Mouse (Mus musculus) embryonic facial prominence, embryonic 10.5 days (tissue): ENCODE data around the gene Pld4. TPM values are rescaled to one million over a fixed set of nuclear protein-coding genes. Genes with fewer than 3 reads are reported as not detected.

ENCODE experiments used
- DNase-seq: peaks from one replicate; pipeline ENCODE4 v3.0.0-alpha.2; 2017; ENCODE audit warnings: low spot score
- H3K27ac ChIP-seq: fragments of 300-500 bp; sonication (generic); replicated peaks from 2 replicates; pipeline ENCODE4 v1.5.1; 2016; ENCODE audit warnings: mild to moderate bottlenecking
- H3K27me3 ChIP-seq: fragments of 300-500 bp; sonication (generic); replicated peaks from 2 replicates; pipeline ENCODE4 v1.6.1; 2016; ENCODE audit warnings: low read depth, mild to moderate bottlenecking; ENCODE audit not compliant: poor library complexity, severe bottlenecking
- H3K36me3 ChIP-seq: fragments of 300-500 bp; sonication (generic); replicated peaks from 2 replicates; pipeline ENCODE4 v1.6.1; 2016; ENCODE audit warnings: mild to moderate bottlenecking, moderate library complexity
- H3K4me1 ChIP-seq: fragments of 300-500 bp; sonication (generic); 2 replicates; pipeline ENCODE4 v1.6.1; 2016
- H3K4me3 ChIP-seq: fragments of 300-500 bp; sonication (generic); 2 replicates; pipeline ENCODE4 v1.5.1; 2016; ENCODE audit warnings: mild to moderate bottlenecking, moderate library complexity
- H3K9me3 ChIP-seq: fragments of 300-500 bp; sonication (generic); 2 replicates; pipeline ENCODE4 v1.6.1; 2016; ENCODE audit warnings: mild to moderate bottlenecking
- WGBS: fragments of 180-500 bp; shearing (Covaris S2); methylation state at CpG from one replicate; pipeline ENCODE4 v1.1.7; 2016; 5-methylcytosine and 5-hydroxymethylcytosine counted together
- polyA plus RNA-seq: library from polyadenylated mRNA; unstranded; fragments of >200 nt; fragmentation: Nextera tagmentation; extraction: Ambion mirVana; gene quantifications from 2 replicates; pipeline ENCODE4 v1.2.1, GENCODE M21; 2016

Pld4 gene
- 3.9 and 4.6 TPM in 2 replicates for polyA plus RNA-seq

DNA sequence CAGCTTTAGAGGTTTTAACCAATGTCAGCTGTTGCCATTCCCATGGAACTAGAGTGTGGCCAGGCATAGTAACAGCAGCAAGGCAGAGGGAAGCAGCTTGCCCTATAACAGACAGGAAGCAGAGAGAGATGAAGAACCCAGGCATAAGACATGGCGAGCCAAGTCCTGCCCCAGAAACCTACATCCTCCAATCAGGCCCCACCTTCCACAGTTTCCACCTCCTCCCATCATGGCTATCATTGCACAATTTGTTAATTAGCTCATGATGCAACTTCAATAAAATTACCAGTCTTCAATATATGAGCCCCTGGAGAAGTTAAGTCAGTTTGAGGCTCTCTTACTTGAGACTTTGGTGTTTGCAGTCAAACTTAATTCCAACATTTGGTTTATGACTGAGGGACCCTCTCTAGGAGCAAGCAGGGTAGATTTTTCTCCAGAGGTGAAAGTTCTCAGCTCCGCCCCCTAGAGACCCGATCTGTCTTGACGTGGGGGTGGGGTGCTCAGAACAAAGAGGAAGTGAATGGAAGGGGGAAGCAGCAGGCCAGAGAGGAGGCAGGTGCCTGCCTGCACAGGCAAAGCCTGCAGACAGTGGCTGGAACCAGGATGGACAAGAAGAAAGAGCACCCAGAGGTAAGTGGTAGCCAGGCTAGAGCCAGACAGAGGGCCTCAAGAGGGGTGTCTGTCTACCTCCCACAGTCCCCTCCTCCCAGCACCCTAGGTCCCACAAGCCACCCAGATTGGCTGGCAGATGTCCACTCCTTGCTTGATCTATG is at the start of gene Pld4:
Gene Pld4 (plus strand): TSS at position 502 of the 773 bp plus-strand sequence.
- H3K4me3 ChIP-seq: no peak within 1 kb of the TSS
- no peaks in the 10 kb centered on the region for H3K9me3 ChIP-seq
- no peaks in the 10 kb centered on the region for H3K27me3 ChIP-seq
- peak within 1 kb of the TSS; percentile 51 for H3K27ac ChIP-seq
- no peak for DNase-seq
- H3K4me1 ChIP-seq: peaks cover 9% of the 10 kb centered on the region; the same call in 1 of the 2 replicates
- WGBS: 43% methylated on average over 4 of the region's 4 CpGs
- no peaks in the 10 kb centered on the region for H3K36me3 ChIP-seq

DNA sequence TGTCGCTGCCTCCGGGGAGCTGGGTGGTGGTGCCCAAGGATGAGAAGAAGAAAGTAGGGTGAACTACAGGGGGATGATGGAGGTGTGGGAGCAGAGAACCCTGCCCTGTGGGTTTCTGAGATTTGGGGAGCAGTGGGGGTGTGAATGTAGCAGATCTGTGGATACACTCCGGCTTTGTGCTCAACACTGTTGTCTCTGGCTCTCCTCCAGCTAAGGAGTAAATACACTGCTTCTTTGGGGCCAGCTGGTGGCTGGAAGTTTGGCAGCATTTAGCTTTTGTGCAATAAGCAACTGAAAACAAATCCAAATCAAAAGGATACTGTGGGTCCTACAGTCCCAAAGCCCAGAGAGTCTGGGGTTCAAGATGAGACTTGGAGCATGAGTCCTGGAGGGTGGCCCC is 46.5 kb upstream of the Pld4 start:
- Histone ChIP-seq H3K36me3 (no peaks in the 10 kb centered on the region), H3K4me1 (0 out of 2 replicates have a peak, but pooled peaks cover under 1% of the 10 kb centered on the region), H3K9me3 (no peaks in the 10 kb centered on the region), H3K27me3 (peaks cover 8% of the 10 kb centered on the region), H3K4me3 (no peak overlapping the region), H3K27ac (no peak overlapping the region)
- DNase-seq: no peak
- WGBS: 78% methylated on average over 3 of the region's 3 CpGs

DNA sequence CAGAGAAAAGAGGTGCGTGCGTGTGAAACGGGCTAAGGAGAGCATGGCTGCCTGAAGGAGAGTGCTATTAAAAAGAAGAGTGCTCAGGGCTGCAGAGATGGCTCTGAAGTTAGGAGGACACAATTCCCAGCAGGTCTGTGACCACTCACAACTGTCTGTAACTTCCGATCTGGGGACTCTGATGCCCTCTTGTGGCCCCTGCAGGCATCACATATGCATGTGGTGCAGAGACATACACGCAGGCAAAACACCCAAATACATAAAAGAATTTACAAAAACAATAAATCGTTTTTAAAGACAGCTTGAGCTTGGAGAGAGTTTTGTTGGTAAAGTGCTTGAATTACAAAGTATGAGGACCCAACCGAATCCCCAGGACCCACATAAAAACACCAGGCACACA is 43.3 kb upstream of the Pld4 start:
- peak; percentile 66 for DNase-seq
- no peak overlapping the region for H3K27ac ChIP-seq
- H3K4me3 ChIP-seq: no peak overlapping the region
- peaks cover 34% of the 10 kb centered on the region for H3K27me3 ChIP-seq
- no peaks in the 10 kb centered on the region for H3K9me3 ChIP-seq
- no peaks in the 10 kb centered on the region for H3K36me3 ChIP-seq
- H3K4me1 ChIP-seq: peaks cover 23% of the 10 kb centered on the region
- 28% methylated on average over 7 of the region's 7 CpGs for WGBS

DNA sequence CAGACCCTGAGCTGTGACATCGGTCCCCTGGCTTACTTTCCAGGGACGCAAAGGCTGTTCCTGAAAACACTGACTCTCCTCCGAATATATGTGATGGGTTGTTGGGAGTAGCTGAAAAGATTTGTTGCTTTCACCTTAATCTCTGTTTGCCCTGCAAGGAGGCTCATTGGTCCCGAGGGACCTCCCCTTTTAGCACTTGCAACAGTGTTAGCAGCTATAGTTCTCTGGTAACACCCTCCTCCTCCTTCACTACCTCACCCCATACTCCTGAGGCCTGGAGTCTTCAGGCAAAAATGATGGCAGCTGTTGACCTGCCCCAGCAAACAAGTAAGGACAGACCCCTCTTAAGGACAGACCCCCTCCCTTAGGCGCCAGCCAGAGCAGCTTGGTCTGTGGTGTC is 41.5 kb upstream of the Pld4 start:
- 75% methylated on average over 5 of the region's 5 CpGs for WGBS
- DNase-seq: no peak

DNA sequence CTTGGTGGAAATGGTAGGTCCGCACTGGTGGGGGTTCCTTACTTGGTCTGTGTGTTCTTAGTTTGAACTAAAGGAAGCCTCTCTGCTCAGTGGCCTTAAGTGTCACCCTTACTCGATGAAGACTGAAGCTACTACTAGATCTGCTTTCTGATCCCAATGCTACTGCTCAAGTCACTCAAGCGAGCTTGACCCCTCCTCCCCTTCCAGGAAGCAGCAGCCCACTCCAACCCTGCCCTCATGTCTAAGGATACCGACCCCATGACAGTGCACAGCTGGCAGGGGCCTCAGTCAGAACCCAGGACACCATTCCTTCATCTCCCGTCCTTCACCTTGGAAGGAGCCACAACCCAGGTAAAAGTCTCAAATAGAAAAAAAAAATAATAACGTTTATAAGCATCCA is 40.2 kb upstream of the Pld4 start, which contains the start of gene Cep170b:
Gene Cep170b (plus strand): TSS at position 240 of the 400 bp plus-strand sequence.
- Histone ChIP-seq H3K36me3 (no peaks in the 10 kb centered on the region; the same call in 1 of the 2 replicates), H3K4me1 (peaks cover 46% of the 10 kb centered on the region), H3K27ac (peak within 1 kb of the TSS; percentile 78), H3K27me3 (peaks cover 62% of the 10 kb centered on the region), H3K9me3 (no peaks in the 10 kb centered on the region), H3K4me3 (peak within 1 kb of the TSS; percentile 93)
- no peak for DNase-seq
- 72% methylated on average over 6 of the region's 6 CpGs for WGBS

More for the DNA sequence above, 41.5 kb upstream of the Pld4 start:
- Histone ChIP-seq H3K4me1 (peaks cover 40% of the 10 kb centered on the region), H3K4me3 (no peak overlapping the region), H3K27me3 (peaks cover 53% of the 10 kb centered on the region), H3K27ac (no peak overlapping the region), H3K9me3 (no peaks in the 10 kb centered on the region), H3K36me3 (no peaks in the 10 kb centered on the region)

DNA sequence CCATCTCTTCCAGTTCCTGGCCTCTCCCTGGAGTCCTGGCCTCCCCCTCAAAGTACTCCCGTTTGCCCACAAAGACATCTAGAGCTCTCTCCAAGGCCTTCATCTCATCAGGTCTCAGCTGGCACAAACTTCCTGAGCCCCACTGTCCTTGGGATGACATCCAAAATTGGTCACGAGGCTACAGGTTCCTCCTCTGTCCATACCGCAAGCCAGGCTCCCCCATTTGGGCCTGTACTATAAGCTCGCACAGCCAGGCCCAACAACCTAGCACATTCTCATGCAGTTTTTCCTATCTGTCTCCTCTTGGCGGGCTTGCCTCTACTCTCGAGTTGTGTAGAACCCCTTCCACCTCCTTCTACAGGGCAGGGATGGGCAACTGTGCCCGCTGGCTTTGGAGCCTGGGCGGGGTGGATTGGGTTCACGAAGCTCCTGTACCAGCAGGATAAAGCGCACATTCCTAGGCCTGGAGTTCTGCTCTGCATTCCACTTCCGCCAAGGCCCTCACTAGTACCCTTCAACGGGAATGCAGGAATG is 39.5 kb upstream of the Pld4 start:
- Histone ChIP-seq H3K36me3 (no peaks in the 10 kb centered on the region; the same call in 1 of the 2 replicates), H3K4me3 (peak overlapping the region; percentile 93), H3K27me3 (peaks cover 62% of the 10 kb centered on the region), H3K27ac (peak overlapping the region; percentile 78), H3K9me3 (no peaks in the 10 kb centered on the region), H3K4me1 (peaks cover 49% of the 10 kb centered on the region)
- WGBS: 28% methylated on average over 12 of the region's 12 CpGs
- no peak for DNase-seq

DNA sequence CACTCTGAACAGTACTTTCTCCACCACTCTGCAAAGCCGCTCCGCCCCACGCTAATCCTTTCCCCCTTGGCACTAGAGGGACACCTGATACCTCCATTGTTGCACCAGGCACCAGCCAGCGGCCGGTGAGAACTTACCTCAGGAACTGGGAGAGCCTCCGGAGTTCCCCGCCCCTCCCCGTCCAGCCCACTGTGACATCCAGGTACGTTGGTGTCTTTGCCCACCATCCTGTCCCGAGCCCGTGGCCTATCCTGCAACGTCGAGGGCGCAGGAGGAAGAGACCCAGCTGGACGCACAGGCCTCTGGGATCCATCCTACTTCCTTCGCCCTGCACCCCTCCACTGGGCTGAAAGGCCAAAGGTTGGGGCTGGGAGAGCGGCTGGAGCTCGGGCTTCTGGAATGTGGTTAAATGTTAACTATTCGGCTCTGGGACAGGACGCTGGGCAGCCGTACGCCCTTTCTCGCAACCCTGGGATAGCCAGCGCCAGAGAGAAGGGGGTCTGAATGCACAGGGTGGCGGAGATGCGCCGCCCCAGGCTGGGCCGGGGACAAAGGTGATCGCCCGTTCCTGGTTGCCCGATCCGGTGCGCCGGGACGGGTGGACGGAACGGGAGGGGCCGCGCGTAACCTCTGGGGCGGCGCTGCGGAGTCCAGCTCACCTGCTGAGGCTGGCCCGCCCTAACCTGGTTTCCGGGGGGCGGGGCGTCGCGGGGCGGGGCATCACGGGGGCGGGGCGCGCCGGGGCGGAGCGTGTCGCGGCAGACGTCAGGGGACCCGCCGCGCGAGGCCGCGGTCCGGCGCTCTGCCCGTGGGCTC is 38.8 kb upstream of the Pld4 start:
- peaks cover 49% of the 10 kb centered on the region for H3K4me1 ChIP-seq
- H3K27me3 ChIP-seq: peaks cover 62% of the 10 kb centered on the region
- H3K27ac ChIP-seq: peak overlapping the region; percentile 78
- no peaks in the 10 kb centered on the region; the same call in 1 of the 2 replicates for H3K36me3 ChIP-seq
- peak overlapping the region; percentile 93 for H3K4me3 ChIP-seq
- peak; percentile 86 for DNase-seq
- H3K9me3 ChIP-seq: no peaks in the 10 kb centered on the region
- WGBS: 1% methylated on average over 69 of the region's 69 CpGs

DNA sequence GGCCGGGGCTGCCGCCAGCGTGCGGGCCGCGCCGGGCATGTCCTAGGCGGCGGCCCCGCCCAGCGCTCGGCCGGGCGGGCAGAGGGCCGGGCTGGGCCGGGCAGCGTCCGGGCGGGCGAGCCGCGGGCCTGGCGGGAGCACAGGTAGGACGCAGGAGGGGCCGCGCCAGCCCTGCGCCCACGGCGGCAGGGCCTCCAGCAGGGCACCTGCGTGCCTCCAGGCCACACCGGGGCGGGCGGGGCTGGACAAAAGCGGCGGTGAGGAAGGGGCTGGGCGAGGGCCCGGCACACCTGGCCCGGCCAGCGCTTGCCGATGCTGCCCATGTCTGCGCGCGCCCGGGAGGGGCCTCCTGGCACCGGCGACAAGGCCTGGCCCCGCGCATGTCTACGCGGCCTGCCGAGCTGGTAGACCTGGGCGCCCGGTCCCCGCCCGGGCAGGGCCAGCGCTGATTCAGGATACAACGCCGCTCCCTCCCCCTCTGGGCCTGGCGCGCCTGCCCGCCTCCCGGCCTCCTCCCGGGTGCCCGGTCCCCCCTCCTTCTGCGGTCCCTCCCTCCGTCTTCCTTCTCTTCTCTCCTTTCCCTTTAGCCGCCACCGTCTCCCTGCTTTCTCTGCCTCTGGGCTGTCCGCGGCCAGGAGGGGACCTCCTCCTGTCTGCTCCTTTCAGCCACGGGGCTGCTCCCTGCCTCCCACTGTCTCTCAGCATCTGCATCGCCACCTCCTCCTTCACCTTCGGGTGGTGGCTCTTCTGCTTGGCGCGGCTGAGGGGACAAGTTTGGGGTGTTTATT is 38.0 kb upstream of the Pld4 start:
- Histone ChIP-seq H3K9me3 (no peaks in the 10 kb centered on the region), H3K27ac (peak overlapping the region; percentile 83), H3K36me3 (no peaks in the 10 kb centered on the region; the same call in 1 of the 2 replicates), H3K4me3 (peak overlapping the region; percentile 93), H3K27me3 (peaks cover 62% of the 10 kb centered on the region), H3K4me1 (peaks cover 49% of the 10 kb centered on the region)
- DNase-seq: peak; percentile 57
- under 1% methylated on average over 75 of the region's 75 CpGs for WGBS

DNA sequence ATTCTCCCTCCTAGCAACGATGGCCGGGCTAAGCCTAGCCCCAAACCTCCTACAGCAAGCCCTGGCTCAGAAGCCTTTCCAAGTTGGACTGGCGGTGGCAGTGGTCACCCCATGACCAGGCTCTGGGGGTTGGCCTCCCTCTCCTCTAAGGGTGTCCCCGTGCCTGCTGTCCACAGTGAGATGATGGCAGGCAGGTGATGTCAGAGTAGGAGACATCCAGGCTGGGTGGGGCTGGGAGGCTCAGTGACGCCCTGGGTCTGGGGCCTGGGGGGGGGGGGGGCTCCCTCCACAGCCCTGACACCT is 37.5 kb upstream of the Pld4 start:
- Histone ChIP-seq H3K36me3 (no peaks in the 10 kb centered on the region; the same call in 1 of the 2 replicates), H3K27me3 (peaks cover 62% of the 10 kb centered on the region), H3K9me3 (no peaks in the 10 kb centered on the region), H3K4me1 (peaks cover 49% of the 10 kb centered on the region), H3K27ac (peak overlapping the region; percentile 83; the same call in 1 of the 2 replicates), H3K4me3 (peak overlapping the region; percentile 93)
- WGBS: 12% methylated on average over 5 of the region's 5 CpGs
- DNase-seq: no peak

DNA sequence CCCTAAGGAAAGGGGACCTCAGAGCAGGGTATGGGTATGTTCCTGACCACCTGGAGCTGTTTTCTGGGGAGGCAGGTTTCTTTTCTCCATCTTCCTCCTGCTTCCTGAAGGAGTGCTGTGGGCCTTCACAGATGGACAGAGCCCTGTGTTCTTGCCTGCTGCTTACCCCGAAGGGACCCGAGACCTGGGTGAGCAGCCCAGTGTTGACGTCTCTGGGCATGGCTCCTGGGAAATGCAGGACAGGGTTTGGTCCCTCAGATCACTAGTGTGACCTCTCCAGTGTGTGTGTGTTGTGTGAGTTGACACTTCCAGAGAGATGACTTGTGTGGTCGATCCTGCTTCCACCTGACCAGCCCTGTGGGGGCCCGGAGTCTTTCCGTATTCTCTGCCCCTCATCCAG is 37.0 kb upstream of the Pld4 start:
- Histone ChIP-seq H3K27ac (no peak overlapping the region), H3K27me3 (peaks cover 62% of the 10 kb centered on the region), H3K4me1 (peaks cover 49% of the 10 kb centered on the region), H3K36me3 (no peaks in the 10 kb centered on the region; the same call in 1 of the 2 replicates), H3K9me3 (no peaks in the 10 kb centered on the region), H3K4me3 (peak overlapping the region; percentile 93)
- no peak for DNase-seq
- WGBS: 86% methylated on average over 6 of the region's 6 CpGs

DNA sequence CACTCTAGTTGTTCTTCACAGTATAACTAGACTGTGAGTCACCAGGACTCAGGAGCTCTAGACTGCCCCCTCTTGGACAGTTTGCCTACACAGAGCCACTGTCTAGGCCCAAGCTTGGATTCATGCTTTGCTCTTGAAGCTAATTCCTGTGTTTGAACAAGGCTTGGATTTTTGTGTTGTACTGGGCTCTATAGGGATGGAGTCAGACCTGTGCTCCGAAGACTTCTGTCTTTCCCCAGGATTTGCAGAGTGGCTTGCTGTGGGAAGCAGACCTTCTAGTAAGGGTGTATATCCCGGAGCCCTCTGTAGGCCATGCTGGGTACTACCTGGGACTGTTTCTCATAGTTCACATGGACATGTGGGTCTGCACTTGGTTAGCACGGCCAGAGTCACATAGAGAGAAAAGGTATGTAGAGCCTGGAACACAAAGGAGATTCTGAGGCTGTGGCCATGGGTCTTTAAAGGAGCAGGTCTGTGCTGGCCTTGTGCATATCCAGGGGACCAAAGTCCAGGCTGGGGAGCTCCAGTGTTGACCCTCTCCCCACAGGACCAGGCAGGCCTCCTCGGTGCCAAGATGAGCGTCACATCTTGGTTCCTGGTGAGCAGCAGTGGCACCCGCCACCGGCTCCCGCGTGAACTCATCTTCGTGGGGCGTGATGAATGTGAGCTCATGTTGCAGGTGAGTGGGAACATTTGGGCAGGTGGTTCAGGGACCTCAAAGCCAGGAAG is 36.2 kb upstream of the Pld4 start:
- H3K4me3 ChIP-seq: no peak overlapping the region
- H3K27me3 ChIP-seq: peaks cover 56% of the 10 kb centered on the region
- no peak overlapping the region for H3K27ac ChIP-seq
- H3K9me3 ChIP-seq: no peaks in the 10 kb centered on the region
- H3K36me3 ChIP-seq: no peaks in the 10 kb centered on the region; the same call in 1 of the 2 replicates
- 79% methylated on average over 11 of the region's 11 CpGs for WGBS
- DNase-seq: peak; percentile 81
- H3K4me1 ChIP-seq: peaks cover 46% of the 10 kb centered on the region
